Mouse (Mus musculus) heart, adult 18-20 months (tissue): ENCODE results near the gene Usp35. TPM values are rescaled to one million over a fixed set of nuclear protein-coding genes. Genes with fewer than 3 reads are reported as not detected.

Experiments used
- DNase-seq, 2 experiments: peaks; one replicate each; pipeline ENCODE4 v3.0.0; 2021 to 2022; ENCODE audit warnings: mixed read lengths in 1 of 2
- total RNA-seq, 2 experiments: library from RNA; stranded (reverse); gene quantifications; 2 replicates each; pipeline ENCODE4 v1.2.3; 2021

Usp35 gene
- total RNA-seq, 2 experiments from 2014 or later: 0.41 to 0.60 TPM

DNA sequence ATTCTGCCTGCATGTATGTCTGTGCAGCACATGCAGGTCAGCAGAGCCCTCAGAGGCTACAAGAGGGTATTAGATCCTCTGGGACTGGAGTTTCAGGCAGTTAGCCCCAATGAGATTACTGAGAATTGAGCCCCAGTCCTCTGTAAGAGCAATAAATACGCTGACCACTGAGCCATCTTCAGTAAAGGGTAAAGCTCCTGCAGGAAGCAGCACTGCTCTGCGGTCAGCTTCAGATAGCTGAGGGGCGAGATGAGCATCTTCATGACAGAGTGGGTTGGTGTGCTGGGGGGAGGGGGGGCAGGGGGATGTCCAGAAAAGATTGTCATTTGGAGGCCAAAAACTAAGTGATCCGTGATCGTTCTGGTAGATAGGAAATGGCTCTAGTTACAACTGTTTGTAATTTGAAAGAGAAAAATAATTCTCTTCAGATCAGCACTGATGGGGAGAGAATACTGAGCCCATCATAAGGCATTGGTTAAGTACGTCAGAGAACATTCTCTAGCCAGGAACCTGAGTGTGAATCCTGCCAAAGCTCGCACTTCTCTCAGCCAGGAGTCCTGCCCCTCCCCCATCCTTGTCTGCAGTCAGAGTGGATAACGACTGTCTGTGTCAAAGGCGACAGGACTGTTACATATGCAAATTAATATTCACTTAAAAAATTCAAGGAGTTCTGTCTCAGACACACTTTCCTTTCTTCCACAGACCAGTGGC lies 14.4 kb upstream of the Usp35 start:
- no peak for DNase-seq

DNA sequence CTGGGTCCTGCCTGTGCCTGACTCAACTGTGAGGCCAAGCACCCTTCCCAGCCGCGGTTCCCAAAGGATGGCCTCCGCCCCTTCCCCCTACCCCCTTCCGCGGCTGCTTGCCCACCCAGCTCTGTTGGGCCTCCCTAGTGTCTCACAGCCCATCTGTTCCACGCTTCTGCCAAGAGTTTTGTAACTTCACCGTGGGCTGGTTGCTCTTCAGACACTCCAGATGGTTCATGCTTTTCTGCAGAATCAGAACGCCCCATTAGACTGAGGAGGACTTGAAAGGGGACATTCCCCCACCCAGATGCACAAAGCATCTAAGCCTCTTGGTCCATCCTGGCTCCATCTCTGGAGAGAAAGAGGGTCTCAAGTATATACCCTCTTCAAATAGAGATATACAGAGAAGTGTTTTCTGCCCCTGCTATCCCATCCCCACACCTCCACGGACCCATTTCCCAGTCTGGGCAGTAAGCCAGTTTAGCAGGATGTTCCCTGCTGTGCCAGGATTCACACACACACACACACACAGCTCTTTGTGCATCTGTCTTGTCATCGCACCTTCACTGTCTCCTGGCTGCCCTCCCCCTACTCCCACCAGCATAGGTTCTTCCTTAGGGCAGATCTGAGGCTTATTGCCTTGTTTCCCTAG lies 13.5 kb upstream of the Usp35 start:
- DNase-seq: peak; percentile 68 to 79

DNA sequence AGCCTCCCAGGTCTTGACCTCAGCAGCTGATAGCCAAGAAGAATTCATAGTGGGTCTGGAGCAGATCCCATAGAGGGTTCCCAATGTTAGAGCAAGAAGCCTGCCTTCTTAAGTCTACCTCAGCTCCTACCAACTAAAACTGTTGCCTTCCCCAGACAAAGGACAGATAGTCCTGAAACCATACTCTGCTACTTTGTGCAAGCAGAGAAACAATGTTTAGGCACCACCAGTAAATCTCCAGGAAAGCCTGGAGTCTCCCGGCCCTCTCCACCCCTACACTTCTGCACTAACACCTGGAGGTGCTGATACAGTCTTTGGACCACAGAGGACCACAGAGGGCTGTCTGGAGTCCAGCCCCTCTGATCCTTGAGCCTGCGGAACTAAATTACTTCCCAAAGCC lies 12.8 kb upstream of the Usp35 start:
- no peak for DNase-seq

DNA sequence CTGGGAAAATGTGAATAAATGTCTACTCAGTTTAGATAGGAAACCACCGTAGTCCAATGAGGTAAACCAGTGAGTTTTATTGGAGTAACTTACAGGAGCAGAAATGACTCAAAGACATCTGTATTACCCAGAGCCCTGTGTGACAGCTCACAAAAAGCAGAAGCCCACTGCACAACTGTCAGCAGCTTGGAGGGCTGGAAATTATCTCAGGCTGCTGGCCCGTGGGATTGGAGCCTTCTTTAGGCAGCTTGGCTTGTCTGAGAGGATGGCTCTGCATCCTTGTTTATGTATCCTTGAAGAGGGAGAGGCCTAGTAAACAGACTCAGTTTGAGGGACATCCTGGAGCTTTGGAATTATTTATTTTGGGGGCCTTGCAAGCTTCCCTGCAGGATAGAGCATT lies 11.1 kb upstream of the Usp35 start:
- DNase-seq: no peak

DNA sequence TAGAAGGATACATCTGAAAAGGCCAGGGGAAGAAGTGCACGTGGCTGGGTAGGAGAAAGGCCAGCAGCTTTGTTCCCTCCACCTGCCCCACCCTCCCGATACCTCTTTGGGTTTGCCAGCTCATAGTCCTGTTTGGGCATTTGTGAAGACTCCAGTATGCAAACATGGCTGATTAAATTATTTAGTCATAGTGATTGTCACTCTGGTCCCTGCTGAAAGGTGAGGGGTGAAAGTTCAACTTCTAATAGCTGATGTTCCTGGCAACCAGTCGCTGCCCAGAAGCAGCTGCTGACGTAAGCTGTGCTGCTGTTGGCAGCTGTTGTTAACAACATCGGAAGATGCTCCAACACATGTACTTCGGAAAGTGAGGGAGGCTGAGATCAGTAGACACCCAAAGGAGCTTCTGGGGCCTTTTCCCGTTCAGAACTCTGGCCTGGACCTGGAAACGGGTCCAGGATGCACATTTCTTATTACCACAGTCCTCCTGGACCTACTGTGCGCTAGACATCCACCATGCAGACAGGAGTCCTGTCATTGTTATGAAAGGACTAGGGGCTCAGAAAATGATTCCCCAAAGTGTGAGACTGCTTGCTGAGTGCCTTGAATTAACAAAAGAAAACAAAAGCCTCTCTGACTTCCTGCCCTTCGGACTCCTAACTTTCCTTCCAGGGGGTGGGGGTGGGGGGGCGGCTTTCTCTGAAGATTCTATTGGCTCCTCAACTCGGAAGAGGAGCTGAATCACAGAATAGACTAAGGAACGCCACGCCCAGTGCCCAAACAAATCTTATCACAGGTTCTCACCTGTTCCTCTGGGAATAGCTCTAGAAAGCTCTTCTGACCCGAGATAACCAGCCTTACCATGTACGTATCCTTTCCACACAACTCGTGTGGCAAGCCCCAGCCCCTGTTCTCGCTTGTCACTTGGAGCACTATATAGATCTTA lies 9.4 kb upstream of the Usp35 start:
- peak; percentile 38 to 56 for DNase-seq

DNA sequence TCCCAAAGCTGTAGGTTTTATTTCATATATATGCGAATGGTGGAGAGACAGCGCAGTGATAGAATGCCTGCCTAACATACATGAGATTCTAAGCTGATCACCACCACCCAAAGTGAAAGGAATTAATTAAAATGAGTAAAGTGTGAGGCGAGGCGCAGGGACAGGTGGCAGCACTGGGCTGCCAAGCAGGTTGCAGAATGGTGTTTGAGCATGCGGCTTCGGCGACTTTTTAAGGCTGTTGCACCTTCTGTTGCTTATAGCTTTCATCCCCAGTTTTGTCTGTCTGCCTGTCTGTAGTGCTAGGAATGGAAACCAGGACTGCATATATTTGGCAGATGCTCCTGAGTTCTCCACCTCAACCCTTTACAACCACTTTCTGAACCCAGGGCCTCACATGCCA lies 7.8 kb upstream of the Usp35 start:
- no peak for DNase-seq

DNA sequence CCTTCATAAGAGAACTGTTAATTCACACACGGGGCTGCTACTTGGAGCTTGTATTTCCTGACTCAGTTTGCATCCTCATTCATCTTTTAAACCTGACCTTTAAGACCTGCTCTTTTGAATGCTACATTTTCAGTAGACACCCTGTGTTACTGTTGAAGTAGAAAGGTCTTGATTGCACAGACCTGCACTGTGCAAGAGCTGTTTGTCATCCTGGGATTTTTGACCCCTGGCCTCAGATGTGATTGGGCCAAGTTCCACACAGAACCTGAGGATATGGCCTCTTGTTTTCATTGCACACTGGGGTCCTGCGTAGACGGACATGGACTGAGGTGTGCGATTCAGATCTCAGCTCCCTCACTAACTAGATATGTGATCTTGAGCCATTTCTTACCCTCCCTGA lies 6.8 kb upstream of the Usp35 start:
- no peak for DNase-seq

DNA sequence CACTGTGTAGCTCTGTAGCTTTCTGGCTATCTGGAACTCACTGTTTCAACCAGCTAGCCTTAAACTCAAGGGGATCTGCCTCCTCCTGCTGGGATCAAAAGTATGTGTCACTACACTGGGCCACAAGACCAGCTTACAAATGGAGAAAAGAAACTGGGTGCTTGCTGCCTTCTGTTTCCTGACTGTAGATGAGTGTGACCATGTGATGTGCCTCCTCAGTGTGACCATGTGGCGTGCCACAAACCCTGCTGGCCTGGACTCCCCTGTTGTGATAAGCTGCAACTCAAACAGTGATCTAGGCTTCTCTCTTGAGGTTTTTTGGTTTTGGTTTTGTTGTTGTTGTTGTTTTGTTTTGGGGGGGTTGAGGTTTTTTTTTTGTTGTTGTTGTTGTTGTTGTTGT lies 4.9 kb upstream of the Usp35 start:
- DNase-seq: no peak

DNA sequence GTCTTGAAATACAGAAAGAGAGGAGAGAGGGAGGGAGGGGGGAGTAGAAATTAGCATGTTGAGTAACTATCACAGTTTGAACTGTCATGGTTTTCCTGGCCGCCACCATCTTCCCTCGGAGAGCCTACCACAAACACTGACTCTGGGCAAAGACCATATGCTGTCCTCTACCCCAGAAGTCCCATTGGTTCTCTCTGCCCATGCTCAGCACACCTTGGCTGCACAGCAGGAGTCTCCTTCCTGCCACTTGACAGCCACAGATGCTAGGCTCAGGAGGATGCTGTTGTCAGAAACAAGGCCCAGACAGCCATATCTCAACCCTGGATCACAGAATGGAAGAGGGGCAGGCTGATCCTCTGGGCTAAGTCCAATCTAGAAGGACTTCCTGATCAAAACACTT lies 2.6 kb upstream of the Usp35 start:
- DNase-seq: no peak

DNA sequence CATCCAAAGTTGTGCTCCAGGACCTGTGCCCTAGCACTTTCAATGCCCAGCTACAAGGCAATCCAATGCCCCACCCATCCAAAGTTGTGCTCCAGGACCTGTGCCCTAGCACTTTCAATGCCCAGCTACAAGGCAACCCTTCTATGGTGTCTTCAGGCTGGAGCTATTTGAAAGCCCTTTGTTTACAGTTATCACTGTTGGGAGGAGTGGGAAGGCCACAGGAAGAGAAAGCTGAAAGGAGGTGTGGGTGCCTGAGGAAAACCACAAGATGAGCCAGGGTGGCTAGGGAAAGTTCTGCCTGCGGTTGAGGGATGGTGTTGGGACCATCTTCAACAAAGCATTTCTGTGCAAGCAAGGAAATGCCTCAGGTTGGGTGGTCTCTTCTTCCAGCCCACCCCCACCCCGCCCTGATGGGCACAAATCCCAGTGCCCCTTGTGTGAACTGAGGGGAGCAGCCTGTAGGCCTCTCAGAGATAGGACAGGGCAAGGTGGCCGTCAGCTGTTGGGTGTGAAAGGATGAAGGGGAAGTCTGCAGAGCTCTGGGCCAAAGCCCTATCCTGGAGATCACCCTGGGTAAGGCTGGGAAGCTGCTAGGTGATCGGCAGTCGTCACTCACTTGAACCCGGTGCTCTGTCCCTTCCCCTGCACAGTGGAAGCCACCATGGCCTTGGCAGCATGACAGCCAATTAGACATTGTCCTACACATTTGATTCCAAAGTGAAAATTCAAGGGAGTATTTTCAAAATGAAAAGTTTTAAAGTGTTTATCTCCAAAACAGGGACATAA lies 1.5 kb upstream of the Usp35 start:
- DNase-seq: no peak

DNA sequence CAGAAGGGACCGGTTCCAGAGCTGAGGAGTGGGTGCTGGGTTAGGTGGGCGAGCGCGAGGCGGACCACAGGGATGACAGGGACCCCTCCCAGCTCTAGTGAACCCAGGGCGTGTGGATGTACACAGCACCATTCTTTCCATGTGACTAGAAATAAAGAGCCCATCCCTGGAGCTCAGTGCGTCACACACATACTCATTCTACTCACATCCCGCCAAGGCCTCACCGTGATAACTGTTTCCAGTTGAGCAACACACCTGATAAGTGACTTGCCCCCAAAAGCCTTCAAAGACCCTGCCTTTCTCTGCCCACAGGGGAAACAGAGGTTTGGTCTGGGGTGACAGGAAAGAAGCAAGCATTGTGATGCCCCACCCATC lies 834 bp upstream of the Usp35 start:
- no peak for DNase-seq

DNA sequence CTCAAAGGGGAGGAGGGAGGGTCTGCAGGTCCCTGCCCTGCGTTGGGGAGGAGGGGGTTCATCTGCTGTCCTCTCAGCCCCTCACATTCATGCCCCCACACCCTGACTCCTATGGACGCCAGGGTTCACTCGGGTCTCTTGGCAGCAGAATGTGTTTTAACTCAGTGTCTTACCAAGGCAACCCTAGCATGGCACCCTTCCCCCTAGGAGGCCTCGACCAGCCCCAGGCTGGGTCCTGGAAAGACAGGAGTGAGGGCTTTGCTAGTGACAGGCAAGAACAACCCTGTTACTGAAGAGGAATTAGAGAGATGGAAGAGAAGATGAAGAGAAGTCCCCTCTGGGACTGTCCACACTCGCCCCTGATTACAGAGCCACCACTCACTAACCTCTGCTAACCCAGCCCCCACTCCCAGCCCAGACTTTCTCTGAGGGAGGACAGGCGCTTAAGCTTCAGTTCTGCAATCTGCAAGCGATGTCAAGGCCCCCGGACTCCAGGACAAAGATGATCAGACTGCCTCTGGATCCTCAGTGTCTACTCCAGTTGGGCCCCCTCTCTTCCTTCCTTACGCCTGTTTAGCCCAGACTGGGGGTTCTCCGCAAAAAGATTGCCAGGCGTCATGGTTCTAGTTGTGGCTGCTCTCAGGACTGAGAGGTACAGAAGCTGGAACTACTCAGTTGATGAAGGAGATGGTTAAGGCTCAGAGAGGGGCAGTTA lies 732 bp downstream of the Usp35 start:
- DNase-seq: no peak

DNA sequence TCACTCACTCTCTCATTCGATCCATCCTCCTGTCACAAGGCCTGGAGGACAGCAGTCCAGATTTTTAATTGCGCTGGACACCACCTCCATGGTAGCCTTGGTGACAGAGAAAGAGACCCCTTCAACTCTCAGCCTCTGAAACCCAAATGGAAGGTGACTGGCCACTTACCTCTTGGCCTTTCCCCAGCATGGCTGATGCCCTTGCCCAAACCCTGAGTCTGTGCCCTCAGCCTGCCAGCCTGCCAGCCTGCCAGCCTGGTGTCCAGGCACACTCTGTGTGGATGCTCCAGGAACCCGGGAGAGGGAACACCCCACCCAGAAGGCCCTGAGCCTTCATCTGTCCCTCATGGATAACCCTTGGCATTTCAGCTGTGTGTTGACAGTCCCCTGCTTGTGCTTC lies 2.1 kb downstream of the Usp35 start:
- DNase-seq: no peak

DNA sequence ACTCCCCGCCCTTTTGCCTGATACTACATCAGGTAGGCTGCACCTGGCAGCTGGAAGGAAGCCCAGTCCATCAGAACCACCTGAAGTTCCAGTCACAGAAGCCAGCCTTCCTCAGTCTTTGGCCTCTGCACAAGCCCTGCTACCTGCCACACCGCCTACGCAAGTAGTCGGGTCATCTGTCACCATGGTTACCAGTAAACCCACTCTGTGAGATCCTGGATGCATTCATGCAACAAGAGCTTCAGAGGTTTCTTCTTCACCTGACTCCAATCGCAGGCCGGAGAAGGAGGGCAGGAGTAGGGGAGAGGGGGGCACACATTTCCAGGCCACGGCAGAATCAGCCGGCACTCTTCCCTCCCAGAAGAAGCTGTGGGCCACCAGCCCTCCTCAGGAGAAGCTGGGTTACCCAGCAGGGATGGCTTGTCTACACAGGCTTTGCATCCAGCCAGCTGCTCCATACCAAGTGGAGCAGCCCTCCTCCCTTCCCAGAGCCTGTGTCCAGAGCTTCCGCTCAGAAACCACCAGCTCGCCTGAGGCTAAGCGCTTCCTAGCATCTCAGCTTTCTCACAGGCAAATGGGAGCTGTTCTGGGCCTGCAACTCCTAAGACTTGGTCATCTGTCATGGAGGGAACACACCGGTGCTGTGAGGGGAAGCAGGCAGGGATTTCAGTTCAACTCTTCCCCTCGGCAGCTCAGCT lies 2.8 kb downstream of the Usp35 start:
- DNase-seq: no peak

DNA sequence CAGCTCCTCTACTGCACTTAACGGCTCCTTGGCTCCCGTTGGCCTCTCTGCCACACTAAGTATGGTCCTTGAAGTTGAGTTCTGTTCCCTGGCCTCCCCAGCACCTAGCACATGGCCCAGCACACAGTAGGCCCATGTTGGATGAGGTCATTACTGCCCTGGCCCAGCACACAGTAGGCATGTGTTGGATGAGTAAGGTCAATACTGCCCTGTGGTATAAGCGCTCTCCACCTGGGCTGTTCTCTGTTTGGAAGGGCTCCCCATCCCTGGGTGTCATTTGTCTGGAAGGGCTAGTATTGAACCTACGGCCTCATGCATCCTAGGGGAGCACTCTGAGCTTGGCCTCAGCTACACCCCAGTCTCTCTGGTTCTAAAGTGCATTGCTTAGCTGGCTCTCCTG lies 4.4 kb downstream of the Usp35 start:
- DNase-seq: no peak

DNA sequence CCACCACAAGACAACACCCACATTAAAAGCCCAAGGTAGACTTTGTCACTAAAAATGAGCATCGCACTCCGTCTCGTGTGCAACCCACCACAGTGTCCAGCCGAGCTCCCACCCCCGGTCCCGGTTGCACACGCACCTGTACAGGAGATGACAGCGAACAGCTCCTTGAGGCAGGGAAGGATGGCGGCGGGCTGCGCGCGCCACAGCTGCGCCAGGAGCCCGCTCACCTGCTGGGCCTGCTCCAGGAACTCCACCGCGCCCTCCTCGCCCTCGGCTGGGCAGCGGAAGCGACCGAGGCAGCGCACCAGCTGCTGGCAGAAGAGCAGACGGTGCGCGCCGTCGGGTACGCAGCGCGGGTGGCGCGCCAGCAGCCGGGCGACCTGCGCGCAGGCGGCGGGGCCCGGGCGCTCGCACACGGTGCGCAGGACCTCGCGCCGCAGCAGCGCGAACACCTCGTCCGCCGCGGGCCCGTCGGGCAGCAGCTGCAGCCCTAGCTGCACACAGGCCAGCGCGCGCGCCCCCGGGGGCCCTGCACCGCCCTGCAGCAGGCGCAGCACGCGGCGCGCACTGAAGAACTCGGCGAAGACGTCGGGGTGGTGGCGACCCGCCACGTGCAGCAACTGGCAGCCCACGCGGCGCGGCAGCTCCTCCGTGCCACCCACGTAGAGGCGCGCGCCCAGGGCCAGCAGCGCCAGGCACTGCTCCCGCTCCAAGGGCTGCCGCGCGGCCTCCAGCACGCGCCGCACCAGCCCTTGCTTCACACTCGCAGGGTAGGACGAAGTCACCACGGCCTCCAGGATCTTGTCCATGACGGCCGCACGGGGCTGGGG lies 6.4 kb downstream of the Usp35 start:
- DNase-seq: no peak

DNA sequence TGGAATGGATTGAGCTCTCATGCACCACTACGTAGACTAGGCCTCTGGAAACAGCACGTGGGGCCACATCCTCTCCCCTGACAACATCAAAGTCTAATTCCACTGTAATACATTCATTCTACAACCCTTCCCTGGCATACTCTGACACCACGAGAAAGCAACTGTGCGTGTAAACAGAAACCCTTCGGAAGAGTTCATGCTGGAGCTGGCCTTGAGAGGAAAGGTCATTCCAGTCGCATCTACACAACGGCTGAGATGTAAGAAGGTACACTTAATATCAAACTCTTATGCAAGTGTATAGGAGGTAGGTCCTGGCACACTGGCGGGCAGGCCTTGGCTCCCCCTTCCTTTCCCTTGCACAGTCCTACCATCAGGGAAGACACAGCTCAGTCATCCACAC lies 7.5 kb downstream of the Usp35 start:
- DNase-seq: no peak

DNA sequence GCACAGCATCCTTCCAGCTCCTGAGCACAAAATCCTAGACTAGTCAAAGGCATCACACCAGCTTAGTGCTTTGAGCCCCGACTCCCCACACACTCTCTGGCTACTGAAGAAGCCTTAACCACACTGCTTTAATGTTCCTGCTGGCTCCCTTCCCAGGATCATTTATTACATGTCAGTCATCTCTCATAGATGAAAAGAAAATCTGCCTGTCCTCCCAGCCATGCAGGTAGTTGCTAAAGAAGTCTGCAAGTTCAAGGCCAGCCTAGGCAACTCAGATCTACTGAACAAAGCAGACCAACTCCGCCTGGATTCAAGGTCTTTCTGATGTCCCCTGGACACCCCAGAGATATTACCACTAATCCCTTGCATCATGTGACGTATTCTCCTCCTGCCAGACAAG lies 14.1 kb downstream of the Usp35 start:
- DNase-seq: no peak

DNA sequence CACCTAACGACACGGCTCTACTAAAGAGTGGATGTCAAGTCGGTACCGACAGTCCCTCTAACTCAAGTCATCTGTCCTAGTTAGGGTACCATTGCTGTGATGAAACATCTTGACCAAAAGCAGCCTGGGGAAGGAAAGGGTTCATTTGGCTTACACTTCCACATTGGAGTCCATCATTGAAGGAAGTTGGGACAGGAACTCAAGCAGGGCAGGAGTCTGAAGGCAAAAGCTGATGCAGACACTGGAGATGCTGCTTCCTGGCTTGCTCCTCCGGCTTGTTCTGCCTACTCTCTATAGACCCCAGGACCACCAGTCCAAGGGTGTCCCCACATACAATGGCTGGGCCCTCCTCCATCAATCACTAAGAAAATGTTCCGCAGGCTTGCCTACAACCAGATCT lies 16.2 kb downstream of the Usp35 start:
- no peak for DNase-seq

DNA sequence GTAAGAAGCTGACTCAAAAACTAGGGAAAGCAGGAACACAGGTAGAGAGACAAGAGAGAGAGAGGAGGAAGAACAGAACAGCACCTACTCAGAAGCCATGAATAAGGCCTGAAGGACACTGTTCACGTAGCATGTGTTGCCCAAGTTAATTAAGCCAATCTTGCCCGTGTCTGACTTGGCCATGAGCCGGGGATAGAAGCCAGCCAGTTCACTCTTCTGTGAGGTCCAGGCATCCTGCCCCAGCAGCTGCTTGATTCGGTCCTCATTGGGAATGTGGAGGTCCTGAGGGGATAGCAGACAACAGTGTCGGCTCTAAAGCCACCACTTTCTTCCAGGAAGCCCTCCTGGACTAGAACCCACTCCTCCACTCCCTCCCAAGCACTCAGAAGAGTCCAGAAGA lies 17.2 kb downstream of the Usp35 start:
- no peak for DNase-seq
